Mouse (Mus musculus) G1E (cell line): ENCODE results near the gene Smim13.

Experiments used
- CTCF ChIP-seq: IDR thresholded peaks from 2 replicates; pipeline ENCODE4 v1.5.1; 2012; ENCODE audit warnings: low read depth, low read length, inconsistent platforms, mixed read lengths
- GATA1 ChIP-seq: IDR thresholded peaks from 2 replicates; pipeline ENCODE4 v1.6.1; 2012; ENCODE audit warnings: borderline replicate concordance, low read length, inconsistent platforms, mixed read lengths
- TAL1 ChIP-seq: conservative IDR thresholded peaks from 2 replicates; pipeline ENCODE4 v1.6.1; 2012; ENCODE audit warnings: low read depth, low read length, inconsistent platforms, mixed read lengths

GRCm38 (mm10) chr13:41235181-41235580, 14.5 kb upstream of the Smim13 start:
- TF ChIP-seq CTCF (no peak), GATA1 (no peak), TAL1 (no peak)
